Mouse (Mus musculus) limb, embryonic 10.5 days (tissue): ENCODE results near the gene AY761184. TPM values are rescaled to one million over a fixed set of nuclear protein-coding genes. Genes with fewer than 3 reads are reported as not detected.
"Not testable (repeated sequence)": the region's sequence is repeated elsewhere in the genome, so short reads cannot be mapped to it uniquely, and the experiment has no call there.

ENCODE experiments used
- DNase-seq: peaks from one replicate; pipeline ENCODE4 v3.0.0-alpha.2; 2017; ENCODE audit warnings: low spot score
- H3K27ac ChIP-seq: fragments of 300-500 bp; sonication (generic); 2 replicates; pipeline ENCODE4 v1.5.1; 2016; ENCODE audit warnings: mild to moderate bottlenecking
- H3K27me3 ChIP-seq: fragments of 300-500 bp; sonication (generic); 2 replicates; pipeline ENCODE4 v1.6.1; 2016; ENCODE audit warnings: low read depth, mild to moderate bottlenecking; ENCODE audit not compliant: poor library complexity, severe bottlenecking
- H3K36me3 ChIP-seq: fragments of 300-500 bp; sonication (generic); 2 replicates; pipeline ENCODE4 v1.6.1; 2016; ENCODE audit warnings: mild to moderate bottlenecking, moderate library complexity
- H3K4me1 ChIP-seq: fragments of 300-500 bp; sonication (generic); 2 replicates; pipeline ENCODE4 v1.6.1; 2016
- H3K4me3 ChIP-seq: fragments of 300-500 bp; sonication (generic); 2 replicates; pipeline ENCODE4 v1.5.1; 2016; ENCODE audit warnings: mild to moderate bottlenecking, moderate library complexity
- H3K9me3 ChIP-seq: fragments of 300-500 bp; sonication (generic); replicated peaks from 2 replicates; pipeline ENCODE4 v1.6.1; 2016; ENCODE audit warnings: mild to moderate bottlenecking
- WGBS: fragments of 180-500 bp; shearing (Covaris S2); methylation state at CpG from one replicate; pipeline ENCODE4 v1.1.7; 2016; 5-methylcytosine and 5-hydroxymethylcytosine counted together
- polyA plus RNA-seq: library from polyadenylated mRNA; unstranded; fragments of >200 nt; fragmentation: Nextera tagmentation; extraction: Ambion mirVana; gene quantifications from 2 replicates; pipeline ENCODE4 v1.2.1, GENCODE M21; 2016

The AY761184 gene
- polyA plus RNA-seq = not detected in 2 replicates

GRCm38 (mm10) chr8:21703545-21703944, at the start of gene AY761184:
AY761184 (minus strand) TSS chr8:21703645.
- not testable (repeated sequence) for H3K4me1 ChIP-seq, H3K27me3 ChIP-seq, H3K36me3 ChIP-seq, H3K27ac ChIP-seq, DNase-seq, H3K4me3 ChIP-seq, H3K9me3 ChIP-seq
- 84% methylated on average over 2 of the region's 2 CpGs for WGBS

GRCm38 (mm10) chr8:21665497-21665896, 37.9 kb downstream of the AY761184 start, which contains the start of gene Defa34:
Defa34 (plus strand) TSS chr8:21665797.
- not testable (repeated sequence) for H3K4me1 ChIP-seq, H3K27me3 ChIP-seq, H3K4me3 ChIP-seq, H3K27ac ChIP-seq, H3K9me3 ChIP-seq, H3K36me3 ChIP-seq, DNase-seq
- WGBS = 80% methylated on average over 1 of the region's 1 CpGs

- not testable (repeated sequence) for H3K9me3 ChIP-seq, H3K27ac ChIP-seq, H3K36me3 ChIP-seq, DNase-seq, H3K27me3 ChIP-seq, H3K4me1 ChIP-seq, H3K4me3 ChIP-seq
- WGBS = 80% methylated on average over 1 of the region's 2 CpGs
Measured at GRCm38 (mm10) chr8:21655480-21655879, 48.0 kb downstream of the AY761184 start, which contains the start of gene Defa17. Defa17 (plus strand) TSS chr8:21655780.

Other genes starting within 250 kb of the AY761184 start
- not detected in 2 replicates for gene Gm7849, start 247.1 kb downstream of the AY761184 start, polyA plus RNA-seq
- gene Defa20, start 194.4 kb downstream of the AY761184 start, polyA plus RNA-seq = not detected in 2 replicates
- not detected in 2 replicates for gene Defa32, start 174.6 kb downstream of the AY761184 start, polyA plus RNA-seq
- not detected in 2 replicates for gene Defa37, start 138.3 kb downstream of the AY761184 start, polyA plus RNA-seq
- not detected in 2 replicates for gene Defa28, start 120.6 kb downstream of the AY761184 start, polyA plus RNA-seq
- not detected in 2 replicates for gene Gm7861, start 109.1 kb downstream of the AY761184 start, polyA plus RNA-seq
- not detected in 2 replicates for gene Defa26, start 85.5 kb downstream of the AY761184 start, polyA plus RNA-seq
- gene Defa17, start 47.9 kb downstream of the AY761184 start, polyA plus RNA-seq = not detected in 2 replicates
- gene Defa34, start 37.8 kb downstream of the AY761184 start, polyA plus RNA-seq = not detected in 2 replicates
- not detected in 2 replicates for gene Defa24, start 30.8 kb upstream of the AY761184 start, polyA plus RNA-seq
- gene Defb50, start 119.9 kb upstream of the AY761184 start, polyA plus RNA-seq = not detected in 2 replicates
- not detected in 2 replicates for gene Defb2, start 136.3 kb upstream of the AY761184 start, polyA plus RNA-seq
- not detected in 2 replicates for gene Defb10, start 155.3 kb upstream of the AY761184 start, polyA plus RNA-seq
- gene Defb9, start 181.8 kb upstream of the AY761184 start, polyA plus RNA-seq = not detected in 2 replicates
- not detected in 2 replicates for gene Defb11, start 202.8 kb upstream of the AY761184 start, polyA plus RNA-seq
- not detected in 2 replicates for gene Defb15, start 229.1 kb upstream of the AY761184 start, polyA plus RNA-seq
- gene Defb35, start 234.7 kb upstream of the AY761184 start, polyA plus RNA-seq = not detected in 2 replicates
- not detected in 2 replicates for gene Defb13, start 243.1 kb upstream of the AY761184 start, polyA plus RNA-seq